13 mouse cellular contexts compared by ENCODE assay signal in genomic region chr1:125441251-125441650, GRCm38 (mm10). TPM values are rescaled to one million over a fixed set of nuclear protein-coding genes. Genes with fewer than 3 reads are reported as not detected.
DNase-seq lines count a peak whose midpoint lies in the region; ATAC-seq lines count a peak whose summit lies in the region.
"Had no signal": no experiment of that assay in that cellular context is flagged by ENCODE, and none has a peak within 500 bp of the region (broad histone marks: within the 10 kb centered on the region; RNA-seq: fewer than 3 reads in every experiment).

No protein-coding gene starts in this region.

- H3K4me3 ChIP-seq in intestine, embryonic 15.5 days (replicated peaks), result no peak overlapping the region
- H3K4me3 ChIP-seq: myocyte had no signal

- H3K27ac ChIP-seq in intestine, embryonic 15.5 days, result peak overlapping the region; percentile 48; the same call in 1 of the 2 replicates

- H3K9me3 ChIP-seq in intestine, embryonic 15.5 days, result no peaks in the 10 kb centered on the region

- no peak overlapping the region for H3K9ac ChIP-seq in intestine, embryonic 15.5 days
- H3K9ac ChIP-seq: lung, embryonic 14.5 days had no signal

- no peak for ATAC-seq in intestine, embryonic 15.5 days
- ATAC-seq: Patski had no signal

- H3K4me1 ChIP-seq in intestine, embryonic 15.5 days (replicated peaks), result 0 out of 2 replicates have a peak, but pooled peaks cover 3% of the 10 kb centered on the region

- no peaks in the 10 kb centered on the region for H3K36me3 ChIP-seq in intestine, embryonic 15.5 days

- 74% methylated on average over 6 of the region's 6 CpGs for whole genome bisulfite sequencing in intestine, embryonic 15.5 days

- H3K27me3 ChIP-seq in intestine, embryonic 15.5 days (replicated peaks), result no peaks in the 10 kb centered on the region
- H3K27me3 ChIP-seq: Patski had no signal

- DNase-seq in B cell, adult 2 months, result peak; percentile 50 to 54
- peak; percentile 54 for DNase-seq in CD4-positive, CD25-positive, alpha-beta regulatory T cell, adult 2 months (ENCODE audit: low read depth, low spot score)
- DNase-seq in natural killer cell, adult 2 months (ENCODE audit: low spot score in 2 of 2), result peak; percentile 38 to 42
- no peak for DNase-seq in right cerebral cortex, postnatal 36 days (ENCODE audit: low spot score in 2 of 2)
- no peak for DNase-seq in ovary, postnatal 14 days (ENCODE audit: low spot score)
- no peak for DNase-seq in layer of hippocampus, adult 9-10 months (ENCODE audit: low spot score)
- DNase-seq in frontal cortex, postnatal 25 days (ENCODE audit: low spot score in 2 of 2), result no peak
- DNase-seq: cerebellum, postnatal 36 days; right cerebral cortex, postnatal 14 days had no signal

- no peak overlapping the region for H3K4me2 ChIP-seq in intestine, embryonic 15.5 days (replicated peaks)

RNA-seq across cellular contexts. Expression of gene Actr3, which starts 5.7 kb away (rescaled TPM):
- 342 and 356 TPM in 2 replicates for polyA plus RNA-seq in intestine, embryonic 15.5 days (2015; fragmentation: Nextera tagmentation; extraction: Ambion mirVana)

Comparison
In these comparisons a context has a peak if more than half of its experiments do, and no peak if none do; other contexts are left out.
1. DNase-seq: peak in B cell, adult 2 months (2 of 2), CD4-positive, CD25-positive, alpha-beta regulatory T cell, adult 2 months (single experiment) and natural killer cell, adult 2 months (2 of 2); none in right cerebral cortex, postnatal 36 days (0 of 2), ovary, postnatal 14 days (single experiment), layer of hippocampus, adult 9-10 months (single experiment) and frontal cortex, postnatal 25 days (0 of 2).